ENCODE assay signal across 10 mouse cellular contexts in the genomic region with DNA sequence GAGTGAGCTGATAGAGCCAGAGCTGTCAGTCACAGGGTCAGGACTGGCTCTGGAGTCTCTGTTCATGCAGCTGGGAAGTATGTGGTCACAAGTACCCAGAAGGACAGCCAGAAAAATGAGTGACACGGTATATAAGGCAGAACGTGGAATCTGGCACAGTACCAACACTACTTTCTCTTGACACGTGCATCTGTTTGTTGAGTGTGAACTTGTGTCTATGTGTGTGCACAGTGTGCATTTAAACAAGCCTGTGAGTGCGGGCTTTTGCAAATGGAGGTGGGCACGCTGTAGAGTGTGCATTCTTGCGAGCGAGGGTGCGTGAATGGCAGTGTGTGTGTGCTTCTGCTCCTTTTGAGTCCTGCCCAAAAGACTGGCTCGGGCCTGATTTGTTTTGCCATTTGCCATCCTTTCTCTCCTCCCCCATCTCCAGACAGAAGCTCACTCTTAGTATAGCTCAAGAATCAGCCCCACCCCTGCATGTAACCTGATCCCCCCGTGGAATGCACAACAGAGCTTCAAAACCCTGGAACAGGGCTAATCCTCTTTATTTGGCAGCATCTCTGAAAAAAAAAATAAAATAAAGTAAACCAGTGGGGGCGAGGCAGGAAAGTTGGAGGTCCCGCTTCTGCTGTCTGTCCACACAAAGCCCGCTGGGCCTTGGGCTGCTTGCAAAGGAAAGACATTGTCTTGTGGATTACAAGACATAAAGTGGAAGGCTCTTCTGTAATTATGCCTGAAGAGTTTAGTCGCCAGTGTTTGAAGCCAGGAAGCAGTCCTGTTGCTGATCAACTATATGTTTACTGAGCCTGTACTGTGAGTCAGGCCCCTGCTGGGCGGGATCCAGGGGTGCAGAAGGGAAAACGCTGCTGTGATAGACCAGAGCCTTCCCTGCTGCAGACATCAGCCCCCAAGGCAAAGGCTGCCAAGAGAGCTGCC. TPM values are rescaled to one million over a fixed set of nuclear protein-coding genes. Genes with fewer than 3 reads are reported as not detected.
DNase-seq lines count a peak whose midpoint lies in the region; ATAC-seq lines count a peak whose summit lies in the region.
"Had no signal": no experiment of that assay in that cellular context is flagged by ENCODE, and none has a peak within 500 bp of the region (broad histone marks: within the 10 kb centered on the region; RNA-seq: fewer than 3 reads in every experiment).

No protein-coding gene starts in this region.

- DNase-seq in gastrocnemius, postnatal 10 days = peak; percentile 22
- DNase-seq in gastrocnemius, postnatal 25 days = no peak
- DNase-seq in 416B (ENCODE audit: low read depth) = peak; percentile 65
- DNase-seq in ovary, postnatal 10 days (ENCODE audit: low spot score) = peak; percentile 36
- DNase-seq in right cerebral cortex, postnatal 10 days (ENCODE audit: low spot score in 2 of 2) = no peak
- DNase-seq in thymus, postnatal 0 days (ENCODE audit: low spot score) = no peak

- H3K36me3 ChIP-seq in embryonic facial prominence, embryonic 15.5 days = no peaks in the 10 kb centered on the region
- H3K36me3 ChIP-seq in limb, embryonic 12.5 days = no peaks in the 10 kb centered on the region
- H3K36me3 ChIP-seq: G1E; liver, embryonic 15.5 days had no signal

- H3K4me2 ChIP-seq in embryonic facial prominence, embryonic 15.5 days (replicated peaks) = peak overlapping the region; percentile 35
- peak overlapping the region; percentile 35 for H3K4me2 ChIP-seq in limb, embryonic 12.5 days
- H3K4me2 ChIP-seq: liver, embryonic 15.5 days had no signal

- peaks cover 40% of the 10 kb centered on the region for H3K4me1 ChIP-seq in embryonic facial prominence, embryonic 15.5 days
- peaks cover 29% of the 10 kb centered on the region for H3K4me1 ChIP-seq in limb, embryonic 12.5 days (replicated peaks)

- no peak overlapping the region for H3K4me3 ChIP-seq in embryonic facial prominence, embryonic 15.5 days (replicated peaks)
- H3K4me3 ChIP-seq in limb, embryonic 12.5 days (replicated peaks) = no peak overlapping the region
- H3K4me3 ChIP-seq: liver, embryonic 15.5 days had no signal

- H3K9ac ChIP-seq in embryonic facial prominence, embryonic 15.5 days = 0 out of 2 replicates have a peak overlapping the region, but pooled peaks have one; percentile 9
- peak overlapping the region; percentile 24; the same call in 1 of the 2 replicates for H3K9ac ChIP-seq in limb, embryonic 12.5 days (replicated peaks)
- H3K9ac ChIP-seq: liver, embryonic 15.5 days had no signal

- no peaks in the 10 kb centered on the region for H3K27me3 ChIP-seq in embryonic facial prominence, embryonic 15.5 days
- no peaks in the 10 kb centered on the region for H3K27me3 ChIP-seq in limb, embryonic 12.5 days
- H3K27me3 ChIP-seq: liver, embryonic 15.5 days had no signal

- ATAC-seq in embryonic facial prominence, embryonic 15.5 days (ENCODE audit: insufficient number of reproducible peaks, low FRiP score, low TSS enrichment, low read depth) = peak; percentile 89
- peak; percentile 91 for ATAC-seq in limb, embryonic 12.5 days (ENCODE audit: insufficient number of reproducible peaks, insufficient read depth, low FRiP score, low TSS enrichment, low read depth)

- H3K9me3 ChIP-seq in embryonic facial prominence, embryonic 15.5 days (replicated peaks) = no peaks in the 10 kb centered on the region
- H3K9me3 ChIP-seq in limb, embryonic 12.5 days = peaks cover 4% of the 10 kb centered on the region; the same call in 1 of the 2 replicates
- H3K9me3 ChIP-seq: G1E; liver, embryonic 15.5 days had no signal

- WGBS in embryonic facial prominence, embryonic 15.5 days = 6% methylated on average over 16 of the region's 16 CpGs
- WGBS in limb, embryonic 12.5 days = 6% methylated on average over 16 of the region's 16 CpGs

- H3K27ac ChIP-seq in embryonic facial prominence, embryonic 15.5 days (replicated peaks) = peak overlapping the region; percentile 90
- peak overlapping the region; percentile 92 for H3K27ac ChIP-seq in limb, embryonic 12.5 days
- H3K27ac ChIP-seq: liver, embryonic 15.5 days had no signal

RNA-seq across cellular contexts. Expression of a gene that starts 28.5 kb away (rescaled TPM):
- total RNA-seq in gastrocnemius, postnatal 10 days (2021) = 10 to 100 TPM; 16.7 to 21.3 TPM
- 1 to 10 TPM; 6.6 to 7.1 TPM for total RNA-seq in gastrocnemius, postnatal 25 days (2021)
- polyA plus RNA-seq in embryonic facial prominence, embryonic 15.5 days (2015; fragmentation: Nextera tagmentation; extraction: Ambion mirVana) = 23.4 and 25.9 TPM in 2 replicates
- 49.6 and 51.9 TPM in 2 replicates for polyA plus RNA-seq in limb, embryonic 12.5 days (2016; fragmentation: Nextera tagmentation; extraction: Ambion mirVana)
- 5.2 and 6.0 TPM in 2 replicates for polyA plus RNA-seq in thymus, postnatal 0 days (2015; fragmentation: Nextera tagmentation; extraction: Ambion mirVana)
- polyA plus RNA-seq: G1E had no signal

Comparison
In these comparisons a context has a peak if more than half of its experiments do, and no peak if none do; other contexts are left out.
1. DNase-seq: peak in gastrocnemius, postnatal 10 days (single experiment), 416B (single experiment) and ovary, postnatal 10 days (single experiment); none in gastrocnemius, postnatal 25 days (single experiment), right cerebral cortex, postnatal 10 days (0 of 2) and thymus, postnatal 0 days (single experiment).